Mouse (Mus musculus): Measurements from ENCODE around the gene Nkx1-1. TPM values are rescaled to one million over a fixed set of nuclear protein-coding genes. Genes with fewer than 3 reads are reported as not detected.
A peak's percentile ranks its signal among the peaks of the same experiment; 100 is the strongest.

Gene Nkx1-1
- total and polyA plus RNA-seq, 3 experiments: not detected

DNA sequence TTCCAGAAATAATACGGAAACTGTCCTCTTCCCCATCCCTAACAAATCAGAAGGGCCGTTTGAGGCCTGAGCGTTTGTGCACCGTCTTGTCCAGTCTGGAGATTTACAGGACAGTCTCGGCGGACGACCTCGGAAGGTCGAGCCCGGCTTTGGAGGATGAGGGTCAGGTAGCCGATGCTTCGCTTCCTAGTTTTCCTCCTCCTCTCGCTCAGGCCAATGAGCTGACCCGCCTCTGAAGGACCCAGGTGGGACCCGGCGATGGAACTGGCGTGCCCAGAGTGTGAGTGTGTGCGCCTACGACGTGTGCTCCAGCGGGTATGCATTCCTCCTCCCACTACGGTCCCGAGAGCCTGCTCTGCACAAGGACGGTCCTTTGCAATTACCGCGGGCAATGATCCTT lies 1.4 kb upstream of the Nkx1-1 start:
- no peaks in the 10 kb centered on the region; the same call in 1 of the 2 replicates for H3K4me1 ChIP-seq (ENCODE audit: control insufficient read depth, insufficient read depth, low read length)
- DNase-seq: peak in 1 of 2 experiments; percentile 12
- no peaks in the 10 kb centered on the region for H3K79me2 ChIP-seq (replicated peaks; ENCODE audit: control insufficient read depth, insufficient read depth, low read length)
- H3K9ac ChIP-seq (ENCODE audit: low read depth, low read length): no peak overlapping the region
- peaks cover 43% of the 10 kb centered on the region for H3K27me3 ChIP-seq (ENCODE audit: control insufficient read depth, insufficient read depth, low read length)
- TF ChIP-seq POLR2A (IDR thresholded peaks at IDR 0.05; ENCODE audit: insufficient read depth, low read depth, low read length) (no peak), CTCF (IDR thresholded peaks at IDR 0.05) (no peak), EP300 (IDR thresholded peaks at IDR 0.05; ENCODE audit: insufficient read depth, low read depth, low read length) (no peak)
- H3K27ac ChIP-seq: no peak overlapping the region
- intact Hi-C loops (cut with DNase I): no loop called here
- H3K4me3 ChIP-seq: no peak overlapping the region
- 5% methylated on average over 26 of the region's 26 CpGs for WGBS
- no peaks in the 10 kb centered on the region for H3K36me3 ChIP-seq (ENCODE audit: control insufficient read depth, insufficient read depth, low read length)

DNA sequence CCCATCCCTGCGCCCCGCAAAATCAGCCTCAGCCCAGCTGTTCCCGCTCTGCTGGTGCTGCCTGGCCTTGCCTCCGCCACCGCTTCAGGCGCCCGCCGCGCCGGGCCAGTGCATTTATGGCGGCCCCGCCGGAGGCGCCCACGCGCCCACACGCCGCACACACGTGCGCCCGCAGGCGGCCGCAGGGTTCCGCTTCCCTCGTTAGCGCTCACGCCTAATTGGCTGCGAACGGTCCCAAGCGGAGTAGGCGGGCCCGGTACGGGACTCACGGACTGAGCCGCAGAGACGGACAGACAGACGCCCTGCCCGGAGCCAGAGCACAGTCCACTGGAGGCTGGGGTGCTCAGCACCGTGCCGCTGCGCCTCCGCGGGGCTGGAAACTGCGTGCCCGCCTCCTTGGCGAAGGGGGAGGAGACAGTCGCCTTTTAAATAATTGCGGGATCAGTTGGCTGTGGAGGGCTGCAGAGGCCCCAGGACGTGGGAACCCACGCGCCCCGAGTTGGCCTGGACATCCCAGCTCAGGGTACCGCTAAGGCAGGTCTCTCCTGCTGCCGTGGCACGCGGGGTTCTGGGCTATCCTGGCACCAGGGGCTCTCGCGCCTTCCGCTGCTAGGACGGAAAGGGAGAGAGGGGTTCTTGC lies 485 bp upstream of the Nkx1-1 start:
- WGBS: 1% methylated on average over 59 of the region's 60 CpGs
- TF ChIP-seq CTCF (IDR thresholded peaks at IDR 0.05): no peak
- no peak for TF ChIP-seq EP300 (IDR thresholded peaks at IDR 0.05; ENCODE audit: insufficient read depth, low read depth, low read length)
- TF ChIP-seq POLR2A (IDR thresholded peaks at IDR 0.05; ENCODE audit: insufficient read depth, low read depth, low read length): no peak
- Histone ChIP-seq H3K4me3 (0 out of 2 replicates have a peak overlapping the region, but pooled peaks have one; percentile 20), H3K36me3 (ENCODE audit: control insufficient read depth, insufficient read depth, low read length) (no peaks in the 10 kb centered on the region), H3K4me1 (ENCODE audit: control insufficient read depth, insufficient read depth, low read length) (no peaks in the 10 kb centered on the region; the same call in 1 of the 2 replicates), H3K27me3 (ENCODE audit: control insufficient read depth, insufficient read depth, low read length) (peaks cover 49% of the 10 kb centered on the region), H3K9ac (ENCODE audit: low read depth, low read length) (no peak overlapping the region), H3K27ac (no peak overlapping the region), H3K79me2 (replicated peaks; ENCODE audit: control insufficient read depth, insufficient read depth, low read length) (no peaks in the 10 kb centered on the region)
- peak in 1 of 2 experiments; percentile 31 for DNase-seq
- intact Hi-C loops (cut with DNase I): no loop called here

DNA sequence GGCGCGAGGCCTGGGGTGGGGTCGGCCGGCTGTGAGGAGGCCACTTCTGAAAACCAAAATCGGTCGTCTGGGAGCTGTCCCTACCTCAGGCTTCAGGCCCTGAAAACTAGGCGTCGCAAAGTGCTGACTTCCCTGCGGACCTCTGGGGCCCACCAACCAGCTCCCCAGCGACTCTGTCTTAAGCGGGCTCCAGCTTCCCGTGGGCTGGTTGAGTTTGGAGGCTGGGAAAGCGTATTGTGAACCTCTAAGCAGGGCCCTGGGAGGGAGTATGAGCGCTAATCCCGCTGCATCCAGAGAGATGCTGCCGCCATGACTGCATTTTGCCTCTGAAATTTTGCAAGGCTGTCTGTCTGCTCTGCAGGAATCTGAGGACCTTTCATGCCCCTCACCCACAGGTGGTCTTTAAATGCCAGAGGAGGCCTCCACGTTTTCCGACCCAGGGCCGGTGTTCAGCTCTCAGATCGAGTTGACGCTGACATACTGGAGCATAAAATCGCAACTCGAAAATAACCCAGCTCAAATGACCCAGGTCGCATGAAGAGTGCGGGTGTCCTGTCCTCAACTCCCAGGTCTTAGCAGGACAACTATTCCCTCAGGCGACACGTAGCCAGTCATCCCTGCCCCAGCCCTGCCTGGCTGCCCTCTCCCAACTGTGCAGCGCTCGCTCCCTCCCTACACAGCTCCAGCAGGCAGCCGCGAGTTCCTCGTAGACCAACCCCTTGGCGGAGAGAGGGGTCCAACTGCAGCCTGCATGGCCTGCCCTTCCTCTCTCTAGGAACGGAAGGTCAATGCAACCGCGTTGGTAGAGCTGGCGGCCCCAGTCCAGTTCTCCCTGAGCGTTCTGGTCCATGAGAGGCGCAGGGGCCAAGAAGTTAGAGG lies 1.5 kb downstream of the Nkx1-1 start:
- no peaks in the 10 kb centered on the region for H3K79me2 ChIP-seq (replicated peaks; ENCODE audit: control insufficient read depth, insufficient read depth, low read length)
- H3K27ac ChIP-seq: no peak overlapping the region
- peak in 1 of 2 experiments; percentile 27 for DNase-seq
- intact Hi-C loops (cut with DNase I): no loop called here
- no peak for TF ChIP-seq EP300 (IDR thresholded peaks at IDR 0.05; ENCODE audit: insufficient read depth, low read depth, low read length)
- no peak for TF ChIP-seq CTCF (IDR thresholded peaks at IDR 0.05)
- no peak for TF ChIP-seq POLR2A (IDR thresholded peaks at IDR 0.05; ENCODE audit: insufficient read depth, low read depth, low read length)
- no peak overlapping the region for H3K9ac ChIP-seq (ENCODE audit: low read depth, low read length)
- 3% methylated on average over 39 of the region's 39 CpGs for WGBS
- H3K4me3 ChIP-seq: no peak overlapping the region
- no peaks in the 10 kb centered on the region for H3K36me3 ChIP-seq (ENCODE audit: control insufficient read depth, insufficient read depth, low read length)
- H3K4me1 ChIP-seq (ENCODE audit: control insufficient read depth, insufficient read depth, low read length): no peaks in the 10 kb centered on the region; the same call in 1 of the 2 replicates
- peaks cover 51% of the 10 kb centered on the region for H3K27me3 ChIP-seq (ENCODE audit: control insufficient read depth, insufficient read depth, low read length)

DNA sequence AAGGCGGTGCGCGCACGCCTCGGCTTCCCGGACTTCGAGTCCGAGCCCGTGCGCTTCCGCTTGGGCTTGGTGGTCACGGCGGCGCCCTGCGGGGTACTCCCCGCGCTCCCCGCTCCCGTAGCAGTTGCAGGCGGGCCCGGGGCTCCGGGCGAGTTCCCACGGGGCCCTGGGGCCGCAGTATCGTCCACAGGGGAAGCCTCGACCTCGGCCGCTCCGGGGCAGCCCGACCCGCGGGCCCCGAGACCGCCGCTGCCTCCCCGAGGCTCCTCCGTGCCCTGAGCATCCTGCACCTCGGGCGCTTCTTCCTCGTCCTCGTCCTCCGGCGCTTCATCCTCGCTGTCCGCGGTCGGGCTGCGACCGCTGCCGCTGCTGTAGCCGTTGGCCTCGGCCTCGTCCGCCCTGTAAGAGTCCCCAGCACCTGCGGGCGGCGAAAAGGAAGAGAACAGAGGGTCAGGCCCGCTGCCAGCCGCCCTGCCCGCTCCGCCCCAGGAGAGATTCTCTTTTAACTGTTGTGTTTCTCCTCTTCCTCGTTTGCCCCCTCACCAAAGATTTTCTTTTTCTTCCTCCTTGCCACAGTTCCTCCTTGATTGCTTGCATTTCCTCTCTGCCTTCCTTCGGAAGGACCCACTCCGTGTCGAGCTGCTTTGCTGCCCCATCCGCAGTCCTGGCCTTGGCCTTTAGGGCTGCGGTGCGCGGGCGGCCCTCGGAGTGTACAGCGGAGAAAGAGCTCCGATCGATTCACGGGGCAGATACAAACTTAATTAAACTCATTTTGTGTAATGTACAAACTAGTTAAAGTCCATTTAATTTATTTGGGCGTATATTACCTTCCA lies 2.4 kb downstream of the Nkx1-1 start:
- H3K4me1 ChIP-seq (ENCODE audit: control insufficient read depth, insufficient read depth, low read length): no peaks in the 10 kb centered on the region; the same call in 1 of the 2 replicates
- peak overlapping the region; percentile 36 for H3K4me3 ChIP-seq
- intact Hi-C loops (cut with DNase I): no loop called here
- TF ChIP-seq CTCF (IDR thresholded peaks at IDR 0.05) (no peak), POLR2A (IDR thresholded peaks at IDR 0.05; ENCODE audit: insufficient read depth, low read depth, low read length) (no peak), EP300 (IDR thresholded peaks at IDR 0.05; ENCODE audit: insufficient read depth, low read depth, low read length) (no peak)
- no peak overlapping the region for H3K27ac ChIP-seq
- H3K9ac ChIP-seq (ENCODE audit: low read depth, low read length): no peak overlapping the region
- no peaks in the 10 kb centered on the region for H3K79me2 ChIP-seq (replicated peaks; ENCODE audit: control insufficient read depth, insufficient read depth, low read length)
- peak; percentile 10 to 35 for DNase-seq
- H3K36me3 ChIP-seq (ENCODE audit: control insufficient read depth, insufficient read depth, low read length): no peaks in the 10 kb centered on the region
- peaks cover 48% of the 10 kb centered on the region for H3K27me3 ChIP-seq (ENCODE audit: control insufficient read depth, insufficient read depth, low read length)
- 2% methylated on average over 75 of the region's 77 CpGs for WGBS

DNA sequence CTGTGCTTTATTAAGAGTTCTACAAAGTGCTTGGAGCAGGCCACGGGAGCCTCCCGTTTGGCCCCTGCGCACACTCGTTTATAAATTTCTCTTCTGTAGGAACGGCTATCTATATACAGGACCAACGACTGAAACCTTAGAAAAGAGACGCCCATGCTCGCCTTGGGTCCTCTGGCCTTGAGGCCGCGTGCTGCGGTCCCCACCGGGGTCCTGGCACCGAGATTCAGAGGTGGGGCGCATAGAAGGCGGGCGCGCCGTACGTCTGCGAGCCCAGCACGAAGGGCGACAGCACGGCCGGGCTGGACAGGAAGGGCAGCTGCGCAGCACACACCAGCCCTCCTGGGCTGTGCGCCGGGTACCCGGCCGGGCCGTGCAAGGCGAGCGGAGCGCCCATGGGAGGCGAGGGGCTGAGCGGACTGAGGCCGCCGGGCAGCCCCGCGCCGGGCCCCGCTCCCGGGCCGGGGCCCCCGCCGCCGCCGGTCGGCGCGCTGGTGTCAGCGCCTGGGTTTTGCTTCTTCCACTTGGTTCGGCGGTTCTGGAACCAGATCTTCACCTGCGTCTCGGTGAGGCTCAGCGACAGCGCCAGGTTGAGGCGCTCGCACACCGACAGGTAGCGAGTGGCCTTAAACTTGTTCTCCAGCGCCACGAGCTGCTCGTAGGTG lies 3.1 kb downstream of the Nkx1-1 start:
- H3K27ac ChIP-seq: no peak overlapping the region

More for the DNA sequence above, 3.1 kb downstream of the Nkx1-1 start:
- Histone ChIP-seq H3K27me3 (ENCODE audit: control insufficient read depth, insufficient read depth, low read length) (peaks cover 47% of the 10 kb centered on the region), H3K4me1 (ENCODE audit: control insufficient read depth, insufficient read depth, low read length) (no peaks in the 10 kb centered on the region; the same call in 1 of the 2 replicates), H3K36me3 (ENCODE audit: control insufficient read depth, insufficient read depth, low read length) (no peaks in the 10 kb centered on the region), H3K79me2 (replicated peaks; ENCODE audit: control insufficient read depth, insufficient read depth, low read length) (no peaks in the 10 kb centered on the region), H3K9ac (ENCODE audit: low read depth, low read length) (no peak overlapping the region), H3K4me3 (peak overlapping the region; percentile 36)
- DNase-seq: peak; percentile 13 to 40
- no peak for TF ChIP-seq CTCF (IDR thresholded peaks at IDR 0.05)
- TF ChIP-seq POLR2A (IDR thresholded peaks at IDR 0.05; ENCODE audit: insufficient read depth, low read depth, low read length): no peak
- TF ChIP-seq EP300 (IDR thresholded peaks at IDR 0.05; ENCODE audit: insufficient read depth, low read depth, low read length): no peak
- under 1% methylated on average over 64 of the region's 64 CpGs for WGBS
- intact Hi-C loops (cut with DNase I): no loop called here
